Comparison of ENCODE assay signal across 8 mouse cellular contexts in the genomic region with DNA sequence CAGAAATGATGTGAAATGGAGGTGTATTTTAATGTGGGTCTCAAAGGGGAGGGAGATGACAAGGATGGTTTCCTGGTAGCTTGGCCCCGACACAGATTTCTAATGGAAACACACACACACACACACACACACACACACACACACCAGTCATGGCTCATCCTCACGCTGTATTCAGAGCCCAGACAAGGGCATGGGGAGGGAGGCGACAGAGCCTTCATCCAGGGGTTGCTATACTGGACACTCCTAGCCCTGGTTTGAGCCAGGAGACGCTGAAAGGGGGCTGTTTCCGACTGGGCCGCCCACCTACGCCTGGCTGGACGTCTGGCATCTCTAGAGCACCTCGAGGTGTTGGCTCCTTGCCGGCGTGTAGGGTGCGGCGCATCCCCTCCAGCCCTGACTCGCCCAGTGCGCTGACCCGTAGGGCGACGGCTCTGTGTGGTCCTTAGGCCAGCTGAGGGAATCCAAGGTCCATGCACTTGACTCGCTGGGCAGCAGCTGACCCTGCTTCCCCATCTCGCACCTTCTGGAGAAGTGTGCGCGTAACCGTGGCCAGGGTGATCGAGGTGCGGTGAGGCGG. TPM values are rescaled to one million over a fixed set of nuclear protein-coding genes. Genes with fewer than 3 reads are reported as not detected.
DNase-seq lines count a peak whose midpoint lies in the region; ATAC-seq lines count a peak whose summit lies in the region.

A gene (plus strand): TSS at position 426 of the 577 bp plus-strand sequence.

- peaks cover 5% of the 10 kb centered on the region for H3K27me3 ChIP-seq in intestine, embryonic 15.5 days (replicated peaks)
- peaks cover 53% of the 10 kb centered on the region for H3K27me3 ChIP-seq in limb, embryonic 13.5 days
- H3K27me3 ChIP-seq in midbrain, embryonic 14.5 days (ENCODE audit: control insufficient read depth, insufficient read depth, low read length) = peaks cover 21% of the 10 kb centered on the region

- peak within 1 kb of the TSS; percentile 72 for H3K9ac ChIP-seq in intestine, embryonic 15.5 days
- H3K9ac ChIP-seq in limb, embryonic 13.5 days = peak within 1 kb of the TSS; percentile 78
- H3K9ac ChIP-seq in midbrain, embryonic 14.5 days (replicated peaks; ENCODE audit: low read length) = peak within 1 kb of the TSS; percentile 67

- peak within 1 kb of the TSS; percentile 90 for H3K4me3 ChIP-seq in intestine, embryonic 15.5 days (replicated peaks)
- peak within 1 kb of the TSS; percentile 75 for H3K4me3 ChIP-seq in limb, embryonic 13.5 days
- H3K4me3 ChIP-seq in midbrain, embryonic 14.5 days (replicated peaks; ENCODE audit: low read depth, low read length) = peak within 1 kb of the TSS; percentile 65

- WGBS in intestine, embryonic 15.5 days = 1% methylated on average over 26 of the region's 26 CpGs
- under 1% methylated on average over 25 of the region's 26 CpGs for WGBS in limb, embryonic 13.5 days
- under 1% methylated on average over 26 of the region's 26 CpGs for WGBS in midbrain, embryonic 14.5 days

- DNase-seq in embryo, embryonic 10.5 days (ENCODE audit: low spot score) = peak; percentile 47
- no peak for DNase-seq in embryo, embryonic 11 days
- peak; percentile 56 for DNase-seq in brain, adult 2 months (ENCODE audit: low read depth, low spot score)
- DNase-seq in gastrocnemius, postnatal 4 days (ENCODE audit: low spot score in 2 of 2) = peak in 1 of 2 experiments; percentile 28
- no peak for DNase-seq in midbrain, embryonic 14.5 days
- DNase-seq in right cerebral cortex, postnatal 25 days = no peak

- H3K36me3 ChIP-seq in intestine, embryonic 15.5 days = no peaks in the 10 kb centered on the region
- peaks cover 5% of the 10 kb centered on the region for H3K36me3 ChIP-seq in limb, embryonic 13.5 days
- H3K36me3 ChIP-seq in midbrain, embryonic 14.5 days (ENCODE audit: control insufficient read depth, insufficient read depth, low read length) = 0 out of 2 replicates have a peak, but pooled peaks cover 5% of the 10 kb centered on the region

- peaks cover 15% of the 10 kb centered on the region for H3K4me1 ChIP-seq in intestine, embryonic 15.5 days (replicated peaks)
- peaks cover 15% of the 10 kb centered on the region for H3K4me1 ChIP-seq in limb, embryonic 13.5 days
- 0 out of 2 replicates have a peak, but pooled peaks cover 16% of the 10 kb centered on the region for H3K4me1 ChIP-seq in midbrain, embryonic 14.5 days (ENCODE audit: control insufficient read depth, insufficient read depth, low read length)

- no peaks in the 10 kb centered on the region for H3K9me3 ChIP-seq in intestine, embryonic 15.5 days
- H3K9me3 ChIP-seq in limb, embryonic 13.5 days = no peaks in the 10 kb centered on the region
- H3K9me3 ChIP-seq in midbrain, embryonic 14.5 days (ENCODE audit: control insufficient read depth, low read length) = no peaks in the 10 kb centered on the region

- peak within 1 kb of the TSS; percentile 100 for H3K4me2 ChIP-seq in intestine, embryonic 15.5 days (replicated peaks)
- peak within 1 kb of the TSS; percentile 100 for H3K4me2 ChIP-seq in limb, embryonic 13.5 days (replicated peaks)
- peak within 1 kb of the TSS; percentile 100 for H3K4me2 ChIP-seq in midbrain, embryonic 14.5 days (ENCODE audit: low read length)

- H3K27ac ChIP-seq in intestine, embryonic 15.5 days = peak within 1 kb of the TSS; percentile 36; the same call in 1 of the 2 replicates
- H3K27ac ChIP-seq in limb, embryonic 13.5 days = no peak within 1 kb of the TSS
- no peak within 1 kb of the TSS for H3K27ac ChIP-seq in midbrain, embryonic 14.5 days (replicated peaks; ENCODE audit: low read depth, low read length)

- ATAC-seq in intestine, embryonic 15.5 days = peak; percentile 70
- 0 out of 2 replicates have a peak, but pooled peaks have one; percentile 26 for ATAC-seq in limb, embryonic 13.5 days (ENCODE audit: low FRiP score, low read depth)
- ATAC-seq in midbrain, embryonic 14.5 days (ENCODE audit: low FRiP score, low TSS enrichment) = peak; percentile 27; the same call in 1 of the 2 replicates

RNA-seq across cellular contexts. Expression of the gene that starts here (rescaled TPM):
- 10 to 100 TPM; 13.5 to 15.7 TPM for total RNA-seq in gastrocnemius, postnatal 4 days (2021)
- 4.7 and 14.8 TPM in 2 replicates for polyA plus RNA-seq in intestine, embryonic 15.5 days (2015; fragmentation: Nextera tagmentation; extraction: Ambion mirVana)
- polyA plus RNA-seq in limb, embryonic 13.5 days (2015; fragmentation: Nextera tagmentation; extraction: Ambion mirVana) = 1.4 and 2.3 TPM in 2 replicates
- 11.4 and 11.8 TPM in 2 replicates for polyA plus RNA-seq in midbrain, embryonic 14.5 days (2014; fragmentation: Nextera tagmentation; extraction: Ambion mirVana)

Comparison
In these comparisons a context has a peak if more than half of its experiments do, and no peak if none do; other contexts are left out.
1. DNase-seq: peak in embryo, embryonic 10.5 days (single experiment) and brain, adult 2 months (single experiment); none in embryo, embryonic 11 days (single experiment), midbrain, embryonic 14.5 days (single experiment) and right cerebral cortex, postnatal 25 days (single experiment).
2. Peak in every context shown above with its lines, with median percentiles within 50 percentile points of each other: ATAC-seq, H3K4me2 ChIP-seq, H3K4me3 ChIP-seq and H3K9ac ChIP-seq.